Mouse (Mus musculus): ENCODE data around the gene Cym.

GRCm38 (mm10) chr3:107261851-107262165 is 40.3 kb upstream of the Cym start:
- TF ChIP-seq POLR2A (IDR thresholded peaks at IDR 0.05; ENCODE audit: control insufficient read depth, low read depth, low read length) (no peak), CTCF (IDR thresholded peaks at IDR 0.05; ENCODE audit: control insufficient read depth, insufficient read depth, insufficient replicate concordance, low read depth, low read length) (no peak)
